Mouse (Mus musculus): ENCODE data around the gene Scgb2b2. TPM values are rescaled to one million over a fixed set of nuclear protein-coding genes. Genes with fewer than 3 reads are reported as not detected.

Gene Scgb2b2
- not detected in 2 replicates for polyA plus RNA-seq (2012; ENCODE audit: insufficient read depth, insufficient read length, missing spikeins)

GRCm38 (mm10) chr7:31290208-31290607, at the start of gene Scgb2b2:
Gene Scgb2b2, plus strand, starts transcription at chr7:31290508.
- Histone ChIP-seq H3K4me1 (ENCODE audit: control insufficient read depth, insufficient read depth, insufficient read length, low read length) (no peaks in the 10 kb centered on the region), H3K27ac (replicated peaks; ENCODE audit: low read depth, low read length) (no peak within 1 kb of the TSS), H3K4me3 (ENCODE audit: insufficient read depth, low read depth, low read length) (no peak within 1 kb of the TSS)

- no peak within 1 kb of the TSS for H3K4me3 ChIP-seq (ENCODE audit: insufficient read depth, low read depth, low read length)
- H3K4me1 ChIP-seq (ENCODE audit: control insufficient read depth, insufficient read depth, insufficient read length, low read length), result no peaks in the 10 kb centered on the region
- no peak within 1 kb of the TSS for H3K27ac ChIP-seq (replicated peaks; ENCODE audit: low read depth, low read length)
Measured at GRCm38 (mm10) chr7:31291721-31292120, 1.4 kb downstream of the Scgb2b2 start, which contains the start of gene Scgb1b2. Gene Scgb1b2, minus strand, starts transcription at chr7:31291821.

Other genes starting within 250 kb of the Scgb2b2 start
- gene Fxyd5, start 248.0 kb upstream of the Scgb2b2 start, polyA plus RNA-seq (2012; ENCODE audit: insufficient read depth, insufficient read length, missing spikeins), result 26.7 and 30.8 TPM in 2 replicates
- 1.9 and 2.3 TPM in 2 replicates for gene Fxyd7, start 239.0 kb upstream of the Scgb2b2 start, polyA plus RNA-seq (2012; ENCODE audit: insufficient read depth, insufficient read length, missing spikeins)
- 346 TPM in 2 replicates for gene Fxyd1, start 233.3 kb upstream of the Scgb2b2 start, polyA plus RNA-seq (2012; ENCODE audit: insufficient read depth, insufficient read length, missing spikeins)
- 3.0 and 3.2 TPM in 2 replicates for gene Lgi4, start 231.2 kb upstream of the Scgb2b2 start, polyA plus RNA-seq (2012; ENCODE audit: insufficient read depth, insufficient read length, missing spikeins)
- gene Fxyd3, start 213.8 kb upstream of the Scgb2b2 start, polyA plus RNA-seq (2012; ENCODE audit: insufficient read depth, insufficient read length, missing spikeins), result not detected in 2 replicates
- not detected in 2 replicates for gene Hpn, start 175.2 kb upstream of the Scgb2b2 start, polyA plus RNA-seq (2012; ENCODE audit: insufficient read depth, insufficient read length, missing spikeins)
- 25.9 and 30.4 TPM in 2 replicates for gene Scn1b, start 163.5 kb upstream of the Scgb2b2 start, polyA plus RNA-seq (2012; ENCODE audit: insufficient read depth, insufficient read length, missing spikeins)
- gene Gramd1a, start 134.6 kb upstream of the Scgb2b2 start, polyA plus RNA-seq (2012; ENCODE audit: insufficient read depth, insufficient read length, missing spikeins), result 24.7 and 34.9 TPM in 2 replicates
- not detected in 2 replicates for gene Scgb1b2, start 1.3 kb downstream of the Scgb2b2 start, polyA plus RNA-seq (2012; ENCODE audit: insufficient read depth, insufficient read length, missing spikeins)
- not detected in 2 replicates for gene Scgb2b3, start 71.6 kb downstream of the Scgb2b2 start, polyA plus RNA-seq (2012; ENCODE audit: insufficient read depth, insufficient read length, missing spikeins)
- not detected in 2 replicates for gene Scgb1b3, start 85.1 kb downstream of the Scgb2b2 start, polyA plus RNA-seq (2012; ENCODE audit: insufficient read depth, insufficient read length, missing spikeins)